ENCODE assay signal across 9 mouse cellular contexts in the genomic region with DNA sequence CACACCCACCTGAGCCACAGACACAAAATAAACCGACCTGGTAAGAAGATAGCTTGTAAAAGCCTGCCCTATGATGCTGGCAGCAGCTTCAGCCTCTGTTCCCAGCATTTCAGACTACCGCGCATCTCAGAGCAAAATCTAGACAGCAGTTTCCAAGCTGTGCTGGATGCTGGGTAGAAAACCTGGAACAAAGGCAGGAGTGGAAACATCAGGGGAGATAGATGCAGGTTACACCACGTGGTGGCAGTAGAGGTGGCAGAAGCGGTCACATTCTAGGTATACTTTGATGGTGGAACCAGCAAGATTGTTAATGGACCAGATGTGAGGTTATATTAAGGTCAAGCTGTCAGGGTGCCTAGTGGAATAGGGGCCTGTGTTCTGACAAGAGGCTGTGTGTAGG. TPM values are rescaled to one million over a fixed set of nuclear protein-coding genes. Genes with fewer than 3 reads are reported as not detected.
A peak's percentile ranks its signal among the peaks of the same experiment; 100 is the strongest.
DNase-seq lines count a peak whose midpoint lies in the region; ATAC-seq and TF ChIP-seq lines count a peak whose summit lies in the region.
"Had no signal": no experiment of that assay in that cellular context is flagged by ENCODE, and none has a peak within 500 bp of the region (broad histone marks: within the 10 kb centered on the region; RNA-seq: fewer than 3 reads in every experiment).

No protein-coding gene starts in this region.

- ATAC-seq in CD4-positive, CD25-positive, alpha-beta regulatory T cell, adult 4 months, result no peak
- ATAC-seq in inflammation-experienced regulatory T-cells, adult 6 months, result no peak

- TF ChIP-seq CTCF in left cerebral cortex, adult 2 months (IDR thresholded peaks at IDR 0.05), result peak; percentile 17

- H3K4me3 ChIP-seq in left cerebral cortex, adult 2 months, result no peak overlapping the region

- H3K27ac ChIP-seq in left cerebral cortex, adult 2 months, result no peak overlapping the region

- DNase-seq in CD4-positive, CD25-positive, alpha-beta regulatory T cell, adult 2 months (ENCODE audit: low read depth, low spot score), result peak; percentile 15
- no peak for DNase-seq in left cerebral cortex, adult 2 months (ENCODE audit: extremely low spot score in 1 of 2, low spot score in 2 of 2)
- no peak for DNase-seq in left cerebral cortex, adult 11 months (ENCODE audit: low spot score)
- DNase-seq in cerebellum, adult 9-10 months, result peak; percentile 71
- peak; percentile 59 to 71 for DNase-seq in kidney, postnatal 4 days
- DNase-seq in adrenal gland, postnatal 36 days, result no peak
- DNase-seq: adrenal gland, postnatal 25 days had no signal

- intact Hi-C loops in left cerebral cortex, adult 2 months (cut with DNase I), result no loop called here

RNA-seq across cellular contexts. Expression of a gene that starts 17.5 kb away (rescaled TPM):
- polyA plus RNA-seq in CD4-positive, CD25-positive, alpha-beta regulatory T cell, adult 4 months (2017; shearing (Covaris generic)), result 10 to 100 TPM; 10.2 to 13.9 TPM
- total RNA-seq in left cerebral cortex, adult 2 months (2021), result 100 to 1,000 TPM; 220 to 228 TPM
- total RNA-seq in adrenal gland, postnatal 36 days (2021), result 100 to 1,000 TPM in 1 of 2 experiments, 10 to 100 TPM in 1; 61.4 to 101 TPM
- polyA plus RNA-seq in inflammation-experienced regulatory T-cells, adult 6 months (2017; shearing (Covaris generic)), result 10 to 100 TPM in 1 of 3 experiments, 1 to 10 TPM in 2; 2.3 to 14.0 (median 8.8) TPM

RNA-seq across cellular contexts. Expression of a gene that starts 39.4 kb away (rescaled TPM):
- polyA plus RNA-seq in CD4-positive, CD25-positive, alpha-beta regulatory T cell, adult 4 months (2017; shearing (Covaris generic)), result 10 to 100 TPM; 43.0 to 54.0 TPM
- total RNA-seq in left cerebral cortex, adult 2 months (2021), result 100 to 1,000 TPM; 214 to 229 TPM
- total RNA-seq in adrenal gland, postnatal 36 days (2021), result 10 to 100 TPM; 54.2 to 78.8 TPM
- polyA plus RNA-seq in inflammation-experienced regulatory T-cells, adult 6 months (2017; shearing (Covaris generic)), result 10 to 100 TPM; 43.0 to 72.2 (median 45.8) TPM

RNA-seq across cellular contexts. Expression of a gene that starts 39.9 kb away (rescaled TPM):
- 1 to 10 TPM; 5.4 to 7.3 TPM for polyA plus RNA-seq in CD4-positive, CD25-positive, alpha-beta regulatory T cell, adult 4 months (2017; shearing (Covaris generic))
- 100 to 1,000 TPM; 160 to 179 TPM for total RNA-seq in left cerebral cortex, adult 2 months (2021)
- total RNA-seq in adrenal gland, postnatal 36 days (2021), result 10 to 100 TPM; 75.1 to 77.3 TPM
- 1 to 10 TPM; 4.3 to 8.1 (median 5.7) TPM for polyA plus RNA-seq in inflammation-experienced regulatory T-cells, adult 6 months (2017; shearing (Covaris generic))

Comparison
In these comparisons a context has a peak if more than half of its experiments do, and no peak if none do; other contexts are left out.
1. DNase-seq: peak in CD4-positive, CD25-positive, alpha-beta regulatory T cell, adult 2 months (single experiment), cerebellum, adult 9-10 months (single experiment) and kidney, postnatal 4 days (2 of 2); none in left cerebral cortex, adult 2 months (0 of 2), left cerebral cortex, adult 11 months (single experiment) and adrenal gland, postnatal 36 days (0 of 2).